Mouse (Mus musculus) embryonic facial prominence, embryonic 11.5 days (tissue): Measurements from ENCODE around the gene Kdm2b. TPM values are rescaled to one million over a fixed set of nuclear protein-coding genes. Genes with fewer than 3 reads are reported as not detected.

Experiments
- ATAC-seq: fragments of 200-750 bp; cut with Nextera tagmentation; replicated peaks from 2 replicates; pipeline ENCODE4 v1.8.0; 2017; ENCODE audit warnings: low read depth; ENCODE audit not compliant: insufficient number of reproducible peaks, low FRiP score, low TSS enrichment
- DNase-seq: peaks from one replicate; pipeline ENCODE4 v3.0.0-alpha.2; 2015; ENCODE audit warnings: low spot score
- H3K27ac ChIP-seq: fragments of 300-500 bp; sonication (generic); replicated peaks from 2 replicates; pipeline ENCODE4 v1.5.1; 2014; ENCODE audit warnings: mild to moderate bottlenecking, low read depth, low read length, control low read depth
- H3K27me3 ChIP-seq: fragments of 300-500 bp; sonication (generic); 2 replicates; pipeline ENCODE4 v1.6.1; 2014; ENCODE audit warnings: mild to moderate bottlenecking, low read length, moderate library complexity, mixed read lengths; ENCODE audit not compliant: control insufficient read depth, insufficient read depth
- H3K36me3 ChIP-seq: fragments of 300-500 bp; sonication (generic); replicated peaks from 2 replicates; pipeline ENCODE4 v1.6.1; 2014; ENCODE audit warnings: low read depth, mild to moderate bottlenecking, low read length, moderate library complexity, mixed read lengths; ENCODE audit not compliant: control insufficient read depth, insufficient read depth
- H3K4me1 ChIP-seq: fragments of 300-500 bp; sonication (generic); 2 replicates; pipeline ENCODE4 v1.6.1; 2014; ENCODE audit warnings: low read length, mixed read lengths; ENCODE audit not compliant: control insufficient read depth, insufficient read depth
- H3K4me2 ChIP-seq: fragments of 300-500 bp; sonication (generic); 2 replicates; pipeline ENCODE4 v1.6.1; 2014; ENCODE audit warnings: low read depth, mild to moderate bottlenecking, control low read depth, low read length, moderate library complexity
- H3K4me3 ChIP-seq: fragments of 300-500 bp; sonication (generic); 2 replicates; pipeline ENCODE4 v1.5.1; 2014; ENCODE audit warnings: low read depth, low read length, control low read depth
- H3K9ac ChIP-seq: fragments of 300-500 bp; sonication (generic); replicated peaks from 2 replicates; pipeline ENCODE4 v1.6.1; 2014; ENCODE audit warnings: mild to moderate bottlenecking, control low read depth, low read length
- H3K9me3 ChIP-seq: fragments of 300-500 bp; sonication (generic); replicated peaks from 2 replicates; pipeline ENCODE4 v1.6.1; 2016; ENCODE audit warnings: mild to moderate bottlenecking, low read length, inconsistent platforms, mixed read lengths; ENCODE audit not compliant: control insufficient read depth
- WGBS: fragments of 180-500 bp; shearing (Covaris S2); extraction: QIAGEN DNeasy Blood & Tissue Kit; methylation state at CpG from one replicate; pipeline ENCODE4 v1.1.7; 2014; 5-methylcytosine and 5-hydroxymethylcytosine counted together
- polyA plus RNA-seq: library from polyadenylated mRNA; unstranded; fragments of >200 nt; fragmentation: Nextera tagmentation; extraction: Ambion mirVana; gene quantifications from 2 replicates; pipeline ENCODE4 v1.2.1, GENCODE M21; 2014

Gene Kdm2b
- polyA plus RNA-seq, 1 experiment from 2014 or later: 54.1 TPM

- Histone ChIP-seq H3K4me1 (no peaks in the 10 kb centered on the region), H3K36me3 (no peaks in the 10 kb centered on the region), H3K27ac (no peak overlapping the region), H3K9me3 (no peaks in the 10 kb centered on the region), H3K4me3 (no peak overlapping the region), H3K9ac (no peak overlapping the region), H3K4me2 (no peak overlapping the region), H3K27me3 (no peaks in the 10 kb centered on the region)
- DNase-seq (no peak), ATAC-seq (no peak)
- 80% methylated on average over 8 of the region's 8 CpGs for WGBS
These were observed 164.5 kb downstream of the Kdm2b start for GRCm38 (mm10) chr5:122825099-122825498.

DNA sequence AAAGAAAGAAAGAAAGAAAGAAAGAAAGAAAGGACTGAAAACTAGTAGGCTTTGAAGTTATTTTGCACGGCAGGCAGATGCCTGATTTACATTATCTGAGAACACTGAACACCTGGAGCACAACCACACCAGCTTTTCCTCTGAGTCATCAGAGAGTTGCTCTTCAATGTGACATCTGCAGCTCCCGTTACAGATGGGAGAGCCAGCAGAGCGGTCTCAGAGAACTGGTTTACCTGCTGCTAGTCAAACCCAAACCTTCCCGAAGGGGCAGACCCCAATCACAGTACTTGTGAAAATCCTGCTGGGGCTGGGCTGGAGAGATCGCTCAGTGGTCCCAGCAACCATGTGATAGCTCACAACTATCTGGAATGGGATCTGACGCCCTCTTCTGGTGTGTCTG lies 165.2 kb downstream of the Kdm2b start:
- Histone ChIP-seq H3K36me3 (no peaks in the 10 kb centered on the region), H3K4me2 (no peak overlapping the region), H3K4me3 (no peak overlapping the region), H3K4me1 (no peaks in the 10 kb centered on the region), H3K9me3 (no peaks in the 10 kb centered on the region), H3K27ac (no peak overlapping the region), H3K27me3 (no peaks in the 10 kb centered on the region), H3K9ac (no peak overlapping the region)
- DNase-seq: no peak
- no peak for ATAC-seq
- 66% methylated on average over 6 of the region's 6 CpGs for WGBS

DNA sequence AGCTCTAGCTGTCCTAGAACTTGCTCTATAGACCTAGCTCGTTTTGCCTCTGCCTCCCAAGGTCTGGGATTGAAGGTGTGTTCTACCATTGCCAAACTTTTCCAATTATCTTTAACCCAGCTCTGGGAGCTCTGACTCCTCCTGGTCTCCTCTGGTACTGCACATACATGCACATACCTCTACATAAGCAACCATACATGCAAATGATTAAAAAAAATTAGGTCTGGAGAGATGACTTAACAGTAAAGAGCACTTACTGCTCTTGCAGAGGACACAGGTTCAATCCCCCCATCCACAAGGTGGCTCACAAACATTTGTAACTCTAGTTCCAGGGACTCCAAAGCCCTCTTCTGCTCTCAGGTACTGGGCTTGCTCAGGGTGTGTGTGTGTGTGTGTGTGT lies 165.6 kb downstream of the Kdm2b start:
- DNase-seq (peak; percentile 9), ATAC-seq (no peak)
- 72% methylated on average over 1 of the region's 1 CpGs for WGBS

GRCm38 (mm10) chr5:122822441-122822840 lies 167.2 kb downstream of the Kdm2b start:
- DNase-seq: no peak

More for the DNA sequence above, 165.6 kb downstream of the Kdm2b start:
- Histone ChIP-seq H3K4me1 (no peaks in the 10 kb centered on the region), H3K9me3 (no peaks in the 10 kb centered on the region), H3K27ac (no peak overlapping the region), H3K36me3 (peaks cover 3% of the 10 kb centered on the region; the same call in 1 of the 2 replicates), H3K9ac (no peak overlapping the region), H3K27me3 (no peaks in the 10 kb centered on the region), H3K4me3 (no peak overlapping the region), H3K4me2 (no peak overlapping the region)

GRCm38 (mm10) chr5:122821524-122821885 lies 168.1 kb downstream of the Kdm2b start:
- Histone ChIP-seq H3K4me1 (no peaks in the 10 kb centered on the region), H3K27ac (peak overlapping the region; percentile 62; the same call in 1 of the 2 replicates), H3K9me3 (no peaks in the 10 kb centered on the region), H3K27me3 (no peaks in the 10 kb centered on the region), H3K36me3 (peaks cover 10% of the 10 kb centered on the region), H3K4me2 (peak overlapping the region; percentile 40), H3K9ac (peak overlapping the region; percentile 90), H3K4me3 (peak overlapping the region; percentile 74)
- under 1% methylated on average over 10 of the region's 10 CpGs for WGBS
- DNase-seq: no peak
- peak; percentile 34; the same call in 1 of the 2 replicates for ATAC-seq

More at GRCm38 (mm10) chr5:122822441-122822840, 167.2 kb downstream of the Kdm2b start:
- no peak overlapping the region for H3K27ac ChIP-seq
- H3K27me3 ChIP-seq: no peaks in the 10 kb centered on the region
- WGBS: 89% methylated on average over 4 of the region's 4 CpGs
- no peak overlapping the region for H3K9ac ChIP-seq
- no peaks in the 10 kb centered on the region for H3K9me3 ChIP-seq
- H3K4me3 ChIP-seq: no peak overlapping the region
- peaks cover 10% of the 10 kb centered on the region for H3K36me3 ChIP-seq
- H3K4me1 ChIP-seq: no peaks in the 10 kb centered on the region
- no peak for ATAC-seq
- no peak overlapping the region for H3K4me2 ChIP-seq

GRCm38 (mm10) chr5:122820777-122821523 lies 168.7 kb downstream of the Kdm2b start, which contains the start of gene Anapc5:
Gene Anapc5, minus strand, starts transcription at chr5:122821339.
- H3K9ac ChIP-seq: peak within 1 kb of the TSS; percentile 90
- H3K27ac ChIP-seq: peak within 1 kb of the TSS; percentile 94
- peak within 1 kb of the TSS; percentile 63 for H3K4me2 ChIP-seq
- H3K9me3 ChIP-seq: no peaks in the 10 kb centered on the region
- H3K4me3 ChIP-seq: peak within 1 kb of the TSS; percentile 74
- under 1% methylated on average over 55 of the region's 55 CpGs for WGBS
- H3K36me3 ChIP-seq: peaks cover 10% of the 10 kb centered on the region
- H3K4me1 ChIP-seq: no peaks in the 10 kb centered on the region
- DNase-seq (peak; percentile 98), ATAC-seq (peak; percentile 99)
- H3K27me3 ChIP-seq: no peaks in the 10 kb centered on the region

Other genes starting within 250 kb of the Kdm2b start
- gene Camkk2, start 210.4 kb downstream of the Kdm2b start, polyA plus RNA-seq: 19.0 and 21.0 TPM in 2 replicates
- gene Anapc5, start 168.5 kb downstream of the Kdm2b start, polyA plus RNA-seq: 489 and 493 TPM in 2 replicates
- gene Rnf34, start 139.8 kb downstream of the Kdm2b start, polyA plus RNA-seq: 49.7 and 50.6 TPM in 2 replicates
- gene Orai1, start 25.3 kb upstream of the Kdm2b start, polyA plus RNA-seq: 9.1 and 9.6 TPM in 2 replicates
- gene Morn3, start 57.2 kb upstream of the Kdm2b start, polyA plus RNA-seq: 0.91 TPM in 1 of 2 replicates, not detected in the other
- gene Tmem120b, start 78.6 kb upstream of the Kdm2b start, polyA plus RNA-seq: 7.2 and 7.9 TPM in 2 replicates
- 1.6 and 2.0 TPM in 2 replicates for gene Rhof, start 142.9 kb upstream of the Kdm2b start, polyA plus RNA-seq
- 9.6 and 9.8 TPM in 2 replicates for gene Setd1b, start 152.4 kb upstream of the Kdm2b start, polyA plus RNA-seq
- 74.0 and 75.3 TPM in 2 replicates for gene Psmd9, start 179.6 kb upstream of the Kdm2b start, polyA plus RNA-seq
- gene Hpd, start 192.9 kb upstream of the Kdm2b start, polyA plus RNA-seq: not detected in 2 replicates